Mouse (Mus musculus) kidney, embryonic 15.5 days (tissue): ENCODE data around the gene Myo18a. TPM values are rescaled to one million over a fixed set of nuclear protein-coding genes. Genes with fewer than 3 reads are reported as not detected.

Experiments
- ATAC-seq: fragments of 200-750 bp; cut with Nextera tagmentation; replicated peaks from 2 replicates; pipeline ENCODE4 v1.8.0; 2017; ENCODE audit warnings: moderate TSS enrichment; ENCODE audit not compliant: low FRiP score
- H3K27ac ChIP-seq: fragments of 300-500 bp; sonication (generic); 2 replicates; pipeline ENCODE4 v1.5.1; 2015; ENCODE audit warnings: mild to moderate bottlenecking, inconsistent platforms
- H3K27me3 ChIP-seq: fragments of 300-500 bp; sonication (generic); 2 replicates; pipeline ENCODE4 v1.6.1; 2015; ENCODE audit warnings: inconsistent platforms
- H3K36me3 ChIP-seq: fragments of 300-500 bp; sonication (generic); 2 replicates; pipeline ENCODE4 v1.6.1; 2015; ENCODE audit warnings: inconsistent platforms
- H3K4me1 ChIP-seq: fragments of 300-500 bp; sonication (generic); 2 replicates; pipeline ENCODE4 v1.6.1; 2015; ENCODE audit warnings: inconsistent platforms
- H3K4me2 ChIP-seq: fragments of 300-500 bp; sonication (generic); 2 replicates; pipeline ENCODE4 v1.6.1; 2015; ENCODE audit warnings: moderate library complexity, mild to moderate bottlenecking, inconsistent platforms
- H3K4me3 ChIP-seq: fragments of 300-500 bp; sonication (generic); replicated peaks from 2 replicates; pipeline ENCODE4 v1.5.1; 2015; ENCODE audit warnings: mild to moderate bottlenecking, inconsistent platforms
- H3K9ac ChIP-seq: fragments of 300-500 bp; sonication (generic); 2 replicates; pipeline ENCODE4 v1.6.1; 2015; ENCODE audit warnings: mild to moderate bottlenecking, inconsistent platforms
- H3K9me3 ChIP-seq: fragments of 300-500 bp; sonication (generic); replicated peaks from 2 replicates; pipeline ENCODE4 v1.6.1; 2016; ENCODE audit warnings: inconsistent platforms
- whole genome bisulfite sequencing: fragments of 180-500 bp; shearing (Covaris S2); methylation state at CpG from one replicate; pipeline ENCODE4 v1.1.7; 2015; ENCODE audit warnings: mixed read lengths; 5-methylcytosine and 5-hydroxymethylcytosine counted together
- polyA plus RNA-seq: library from polyadenylated mRNA; unstranded; fragments of >200 nt; fragmentation: Nextera tagmentation; extraction: Ambion mirVana; gene quantifications from 2 replicates; pipeline ENCODE4 v1.2.1, GENCODE M21; 2015

The Myo18a gene
- polyA plus RNA-seq, 1 experiment from 2014 or later: 31.8 TPM

DNA sequence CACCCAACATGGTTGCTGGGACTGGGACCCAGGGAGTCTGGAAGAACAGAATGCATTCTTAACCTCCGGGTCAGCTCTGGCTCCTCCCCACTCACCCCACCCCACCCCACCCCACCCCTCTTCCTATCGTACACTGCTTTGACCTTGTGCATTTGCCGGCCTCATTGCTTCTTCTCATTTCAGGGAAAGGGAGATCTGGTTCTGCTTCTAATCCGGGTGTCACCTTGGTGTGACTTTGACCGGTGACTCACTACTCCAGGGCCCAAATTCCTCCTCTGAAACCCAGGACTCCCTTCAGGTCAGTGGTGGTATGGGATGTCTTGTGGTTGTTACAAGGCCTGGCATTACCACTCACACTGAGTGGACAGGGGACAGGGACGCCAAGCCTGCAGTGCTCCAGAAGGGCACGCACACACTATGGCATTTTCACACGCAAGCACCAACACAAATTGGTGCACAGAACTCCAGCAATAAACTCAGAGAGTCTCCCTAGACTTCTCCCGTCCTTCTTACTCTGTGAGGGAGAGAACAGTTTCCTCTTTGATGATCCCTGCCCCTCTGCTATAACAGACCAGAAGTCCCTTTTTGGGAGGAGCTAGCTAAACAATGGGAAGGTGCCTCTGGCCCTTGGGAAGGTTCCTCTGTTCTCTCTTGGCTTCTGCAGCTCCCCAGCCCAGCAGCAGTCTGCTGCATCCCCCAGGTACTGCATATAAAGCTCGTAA, 121.6 kb downstream of the Myo18a start:
- H3K36me3 ChIP-seq: no peaks in the 10 kb centered on the region
- H3K9me3 ChIP-seq: no peaks in the 10 kb centered on the region
- H3K27ac ChIP-seq: no peak overlapping the region
- H3K4me2 ChIP-seq: no peak overlapping the region
- H3K4me3 ChIP-seq: no peak overlapping the region
- no peak for ATAC-seq
- H3K27me3 ChIP-seq: peaks cover 29% of the 10 kb centered on the region
- no peak overlapping the region for H3K9ac ChIP-seq
- 33% methylated on average over 10 of the region's 10 CpGs for WGBS
- H3K4me1 ChIP-seq: peaks cover 13% of the 10 kb centered on the region

DNA sequence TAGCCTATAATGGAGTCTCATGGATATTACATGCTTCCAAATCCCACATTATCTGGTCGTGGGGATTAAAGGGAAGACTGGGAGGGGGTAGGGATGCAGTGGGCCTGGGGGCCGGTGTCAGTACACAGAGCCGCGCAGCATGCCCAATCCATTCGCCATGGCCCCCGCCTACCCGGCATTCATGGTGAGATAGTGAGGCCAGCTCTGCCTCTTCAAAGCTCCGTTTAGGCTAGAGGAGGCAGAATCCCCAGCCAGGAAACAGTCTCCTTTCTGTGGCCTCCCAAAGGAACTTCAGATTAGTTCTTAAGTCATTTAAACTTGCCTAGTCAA, 122.2 kb downstream of the Myo18a start:
- Histone ChIP-seq H3K9ac (no peak overlapping the region), H3K27ac (no peak overlapping the region), H3K27me3 (peaks cover 29% of the 10 kb centered on the region), H3K36me3 (no peaks in the 10 kb centered on the region), H3K4me2 (no peak overlapping the region), H3K4me3 (no peak overlapping the region), H3K9me3 (no peaks in the 10 kb centered on the region), H3K4me1 (peaks cover 13% of the 10 kb centered on the region)
- 38% methylated on average over 8 of the region's 8 CpGs for WGBS
- no peak for ATAC-seq

DNA sequence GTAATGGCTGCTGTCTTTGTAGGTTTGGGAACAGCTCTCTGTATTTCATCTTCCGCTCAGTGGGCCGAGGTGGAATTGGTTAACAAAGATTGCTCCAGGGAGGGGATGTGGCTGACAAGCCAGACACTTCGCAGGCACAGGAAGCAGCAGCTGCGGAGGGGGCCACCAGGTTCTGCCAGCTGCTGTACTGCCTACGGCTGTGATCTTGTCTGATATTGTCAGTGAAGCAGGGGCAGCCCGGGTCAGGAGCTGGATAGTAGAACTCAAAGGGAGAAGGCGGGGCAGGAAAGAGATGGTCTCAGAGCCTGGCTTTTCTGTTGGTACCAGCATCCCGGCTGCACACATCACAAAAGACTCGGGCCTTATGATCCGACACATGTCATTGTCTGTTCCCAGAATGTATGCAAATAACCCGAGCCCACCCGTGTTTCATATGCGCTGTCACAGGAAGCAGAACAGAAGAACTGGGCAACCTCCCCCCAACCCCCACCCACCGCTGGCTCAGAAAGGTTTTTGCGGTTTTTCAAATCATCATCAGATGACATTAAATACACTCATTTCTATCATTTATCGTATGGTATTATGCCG, 124.4 kb downstream of the Myo18a start:
- Histone ChIP-seq H3K36me3 (no peaks in the 10 kb centered on the region), H3K4me1 (peaks cover 18% of the 10 kb centered on the region), H3K27me3 (peaks cover 36% of the 10 kb centered on the region), H3K27ac (no peak overlapping the region), H3K4me2 (no peak overlapping the region), H3K4me3 (no peak overlapping the region), H3K9me3 (no peaks in the 10 kb centered on the region), H3K9ac (no peak overlapping the region)
- ATAC-seq: no peak
- 50% methylated on average over 17 of the region's 17 CpGs for WGBS

DNA sequence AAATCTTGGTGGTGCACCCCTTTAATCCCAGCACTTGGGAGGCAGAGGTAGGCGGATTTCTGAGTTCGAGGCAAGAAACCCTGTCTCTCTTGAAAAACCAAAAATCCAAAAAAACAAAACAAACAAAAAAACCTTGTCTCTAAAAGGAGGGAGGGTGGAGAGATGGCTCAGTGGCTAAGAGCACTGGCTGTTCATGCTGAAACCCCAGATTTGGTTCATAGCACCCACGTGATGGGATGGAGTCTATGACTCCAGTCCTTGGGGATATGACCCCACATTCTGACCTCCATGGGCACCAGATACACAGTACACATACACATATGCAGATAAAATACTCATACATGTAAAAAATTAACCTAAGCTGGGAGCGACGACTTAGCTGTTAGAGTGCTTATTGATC, 125.8 kb downstream of the Myo18a start:
- peaks cover 30% of the 10 kb centered on the region for H3K4me1 ChIP-seq
- H3K4me2 ChIP-seq: no peak overlapping the region
- ATAC-seq: no peak
- H3K36me3 ChIP-seq: no peaks in the 10 kb centered on the region
- no peak overlapping the region for H3K27ac ChIP-seq
- H3K4me3 ChIP-seq: no peak overlapping the region
- no peaks in the 10 kb centered on the region for H3K9me3 ChIP-seq
- peaks cover 39% of the 10 kb centered on the region for H3K27me3 ChIP-seq
- H3K9ac ChIP-seq: no peak overlapping the region
- 80% methylated on average over 5 of the region's 5 CpGs for WGBS

DNA sequence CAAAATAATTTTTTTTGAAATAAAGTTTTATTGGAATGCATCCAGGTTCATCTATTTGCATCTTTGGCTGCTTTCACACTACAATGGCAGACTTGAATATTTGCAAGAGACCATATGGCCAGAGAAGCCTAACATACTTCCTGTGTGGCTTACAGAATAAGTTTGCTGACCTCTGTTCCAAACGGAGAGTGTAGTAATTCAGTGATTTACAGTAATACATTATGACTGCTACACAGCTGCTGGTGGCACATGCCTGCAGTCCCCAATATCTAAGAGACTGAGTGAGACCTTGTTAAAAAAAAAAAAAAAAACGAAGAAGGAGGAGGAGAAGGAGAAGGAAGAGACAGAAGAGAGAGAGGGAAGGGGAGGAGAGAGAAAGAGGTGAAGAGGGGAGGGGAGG, 126.4 kb downstream of the Myo18a start:
- Histone ChIP-seq H3K4me1 (peaks cover 31% of the 10 kb centered on the region), H3K9me3 (no peaks in the 10 kb centered on the region), H3K27ac (no peak overlapping the region), H3K4me3 (no peak overlapping the region), H3K27me3 (peaks cover 39% of the 10 kb centered on the region), H3K9ac (no peak overlapping the region), H3K36me3 (no peaks in the 10 kb centered on the region), H3K4me2 (no peak overlapping the region)
- 16% methylated on average over 1 of the region's 2 CpGs for WGBS
- ATAC-seq: no peak

DNA sequence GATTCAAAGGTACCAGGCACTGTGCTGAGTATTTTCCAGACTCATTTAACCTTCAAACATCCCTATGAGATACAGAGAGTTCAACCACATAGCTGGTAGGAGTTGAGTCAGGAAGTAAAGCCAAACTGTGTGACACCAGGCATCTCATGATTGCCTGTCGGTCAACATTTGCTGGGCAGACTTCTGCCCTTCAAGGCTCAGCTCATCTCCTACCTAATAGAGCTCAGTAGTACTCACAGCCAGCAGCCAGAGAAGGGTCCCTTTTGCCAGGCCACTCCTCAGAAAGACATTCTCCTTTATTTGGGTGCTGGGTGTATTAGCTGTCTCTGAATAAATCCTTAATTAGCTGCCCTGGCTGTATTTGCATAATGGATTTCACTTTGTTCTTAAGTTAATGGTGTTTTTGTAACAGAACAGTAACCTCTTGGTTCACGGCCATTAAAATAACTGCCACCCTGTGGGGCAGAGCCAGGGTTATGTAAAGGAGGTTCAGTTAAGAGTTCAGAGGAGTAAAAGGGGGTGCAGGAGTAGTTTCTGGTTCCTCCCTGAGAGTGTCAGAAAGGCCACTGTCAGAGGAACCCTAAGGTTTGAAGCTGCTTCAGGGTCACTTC, 127.7 kb downstream of the Myo18a start:
- Histone ChIP-seq H3K27me3 (peaks cover 41% of the 10 kb centered on the region), H3K9ac (no peak overlapping the region), H3K9me3 (no peaks in the 10 kb centered on the region), H3K4me1 (peaks cover 36% of the 10 kb centered on the region), H3K4me2 (no peak overlapping the region), H3K36me3 (no peaks in the 10 kb centered on the region), H3K4me3 (no peak overlapping the region), H3K27ac (no peak overlapping the region)
- WGBS: 38% methylated on average over 2 of the region's 2 CpGs
- ATAC-seq: no peak

DNA sequence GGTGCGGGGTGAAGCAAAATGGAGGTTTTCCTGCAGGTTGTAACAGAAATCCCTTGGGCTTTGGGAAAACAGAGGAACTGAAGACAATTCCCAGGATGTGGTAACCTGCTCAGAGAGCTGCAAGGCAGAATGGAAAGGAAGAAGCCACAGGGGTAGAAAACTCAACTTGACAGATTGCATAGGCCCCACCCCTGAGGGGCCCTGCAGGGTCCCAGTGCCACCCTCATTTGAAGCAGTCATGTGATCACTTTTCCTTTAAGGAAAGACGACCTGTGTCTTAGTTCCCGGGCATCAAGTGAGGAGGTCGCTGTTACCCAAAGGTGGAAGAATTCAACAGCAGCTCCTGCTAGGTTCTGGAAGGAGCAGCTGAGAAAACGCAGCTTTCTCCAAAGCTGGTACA, 129.8 kb downstream of the Myo18a start:
- Histone ChIP-seq H3K4me3 (peak overlapping the region; percentile 4; the same call in 1 of the 2 replicates), H3K27ac (peak overlapping the region; percentile 87; the same call in 1 of the 2 replicates)
- 13% methylated on average over 5 of the region's 5 CpGs for WGBS

DNA sequence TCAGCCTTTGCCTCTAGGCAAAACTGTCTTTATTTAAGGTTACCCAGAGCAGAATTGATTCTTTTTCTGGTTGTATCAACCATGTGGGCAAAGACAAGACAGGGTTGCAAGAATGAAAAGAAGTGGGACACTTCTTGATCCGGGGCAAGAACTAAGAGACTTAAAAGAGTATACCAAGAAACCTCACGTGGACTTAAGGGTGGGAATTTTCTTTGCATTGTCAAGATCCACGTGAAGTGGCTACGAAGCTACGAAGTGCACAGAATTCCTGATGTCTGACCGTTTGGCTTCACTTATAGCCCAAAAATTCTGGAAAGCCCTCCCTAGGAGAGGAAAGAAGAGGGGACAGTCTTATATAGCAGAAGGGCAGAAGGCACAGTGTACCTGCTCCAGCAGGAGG, 130.2 kb downstream of the Myo18a start:
- 30% methylated on average over 6 of the region's 6 CpGs for WGBS
- Histone ChIP-seq H3K4me2 (peak overlapping the region; percentile 40), H3K4me3 (peak overlapping the region; percentile 4; the same call in 1 of the 2 replicates), H3K4me1 (peaks cover 41% of the 10 kb centered on the region), H3K27me3 (peaks cover 45% of the 10 kb centered on the region), H3K27ac (peak overlapping the region; percentile 87), H3K36me3 (no peaks in the 10 kb centered on the region), H3K9me3 (no peaks in the 10 kb centered on the region), H3K9ac (no peak overlapping the region)
- ATAC-seq: no peak

More for the DNA sequence above, 129.8 kb downstream of the Myo18a start:
- ATAC-seq: no peak
- Histone ChIP-seq H3K36me3 (no peaks in the 10 kb centered on the region), H3K4me2 (peak overlapping the region; percentile 21; the same call in 1 of the 2 replicates), H3K9me3 (no peaks in the 10 kb centered on the region), H3K4me1 (peaks cover 41% of the 10 kb centered on the region), H3K27me3 (peaks cover 44% of the 10 kb centered on the region), H3K9ac (no peak overlapping the region)

DNA sequence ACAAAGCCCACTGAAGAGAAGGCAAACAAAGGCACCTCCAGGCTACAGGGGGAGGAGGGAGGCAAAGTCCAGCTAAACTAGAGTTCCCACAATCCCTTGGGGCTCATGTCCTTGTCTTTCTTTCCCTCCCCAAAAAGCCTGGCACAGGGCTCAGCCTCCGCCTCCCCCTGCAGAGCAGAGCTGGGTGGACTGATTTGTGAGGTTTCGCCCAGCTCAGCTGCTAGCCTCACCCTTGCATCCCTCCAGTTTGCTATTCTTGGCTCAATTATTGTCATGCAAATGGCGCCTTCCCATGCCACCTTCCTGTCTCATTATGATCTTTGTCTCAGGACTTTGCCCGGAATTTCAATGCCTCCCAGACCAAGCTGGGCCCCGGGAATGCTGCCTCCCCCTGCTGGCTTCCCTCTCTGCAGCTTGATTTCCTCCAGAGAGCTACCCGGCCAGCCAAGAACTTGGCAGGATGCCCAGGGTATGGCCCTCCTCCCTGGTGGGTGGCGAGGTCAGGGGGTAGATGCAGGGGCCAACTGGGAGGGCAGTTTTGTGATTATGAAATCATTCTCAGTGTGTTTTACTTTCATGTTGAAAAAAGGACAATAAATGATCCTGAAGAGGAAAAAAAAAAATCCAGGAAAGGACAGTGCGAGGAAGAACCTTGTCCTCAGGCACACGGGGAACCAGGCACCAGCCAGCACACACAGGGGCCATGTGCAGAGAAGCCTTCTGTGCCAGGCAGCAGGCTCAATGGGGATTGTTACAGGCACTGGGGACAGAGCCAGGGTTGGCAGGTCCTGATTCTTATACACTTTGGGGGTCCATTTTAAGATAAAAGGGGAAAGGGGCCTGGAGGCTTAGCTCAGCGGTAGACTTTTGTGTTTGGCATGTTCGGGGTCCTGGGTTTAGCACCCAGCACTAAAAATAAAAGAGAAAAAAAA, 131.0 kb downstream of the Myo18a start, which contains the start of gene Pipox:
Pipox (minus strand) TSS at position 310 of the 932 bp plus-strand sequence.
- Histone ChIP-seq H3K9me3 (no peaks in the 10 kb centered on the region), H3K9ac (no peak within 1 kb of the TSS), H3K36me3 (no peaks in the 10 kb centered on the region), H3K4me3 (peak within 1 kb of the TSS; percentile 4; the same call in 1 of the 2 replicates), H3K4me1 (peaks cover 41% of the 10 kb centered on the region), H3K27me3 (peaks cover 52% of the 10 kb centered on the region), H3K4me2 (peak within 1 kb of the TSS; percentile 40), H3K27ac (peak within 1 kb of the TSS; percentile 87)
- ATAC-seq: peak; percentile 83; the same call in 1 of the 2 replicates
- WGBS: 19% methylated on average over 11 of the region's 11 CpGs

DNA sequence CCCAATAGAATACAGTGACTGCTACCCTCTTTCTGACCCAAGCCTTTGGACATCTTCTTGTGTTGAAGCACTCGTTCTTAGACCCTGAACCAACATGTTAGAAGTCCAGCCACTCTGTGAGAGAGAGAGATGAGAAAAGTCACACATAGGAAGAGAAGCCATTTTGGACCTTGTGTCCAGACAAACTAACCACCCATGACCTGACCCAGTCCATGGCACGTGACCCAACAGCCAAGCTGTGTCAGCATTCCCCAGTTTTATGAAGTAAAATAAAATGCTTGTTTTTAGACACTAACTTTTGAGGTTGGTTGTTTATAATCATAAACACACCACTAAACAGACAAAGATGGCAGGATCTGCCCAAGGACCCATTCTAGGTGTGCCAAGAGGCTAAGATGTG, 131.9 kb downstream of the Myo18a start:
- H3K9me3 ChIP-seq: no peaks in the 10 kb centered on the region
- H3K9ac ChIP-seq: no peak overlapping the region
- no peak overlapping the region for H3K4me3 ChIP-seq
- ATAC-seq: no peak
- no peak overlapping the region for H3K4me2 ChIP-seq
- H3K27ac ChIP-seq: no peak overlapping the region
- no peaks in the 10 kb centered on the region for H3K36me3 ChIP-seq
- 79% methylated on average over 2 of the region's 2 CpGs for WGBS
- H3K27me3 ChIP-seq: peaks cover 53% of the 10 kb centered on the region
- H3K4me1 ChIP-seq: peaks cover 41% of the 10 kb centered on the region

DNA sequence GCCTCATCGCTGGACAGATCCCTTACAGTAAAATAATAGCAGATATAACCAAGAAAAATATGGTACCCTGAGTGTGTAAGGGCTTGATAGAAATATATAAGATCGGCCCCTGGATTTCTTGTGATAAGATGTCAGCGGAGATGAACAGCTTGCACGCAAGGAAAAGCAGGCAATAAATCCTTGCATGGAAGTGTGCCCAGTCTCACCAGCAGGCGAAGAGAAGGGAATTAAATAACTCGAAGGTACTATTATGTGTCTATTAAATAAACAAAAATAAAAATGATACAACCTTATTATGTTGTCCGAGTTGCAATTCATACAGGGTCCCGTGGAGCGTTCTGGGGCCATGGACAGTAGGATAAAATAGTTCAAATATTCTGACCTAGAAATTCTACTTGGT, 133.0 kb downstream of the Myo18a start:
- ATAC-seq: no peak
- Histone ChIP-seq H3K9ac (no peak overlapping the region), H3K4me3 (no peak overlapping the region), H3K27me3 (peaks cover 54% of the 10 kb centered on the region), H3K9me3 (no peaks in the 10 kb centered on the region), H3K36me3 (no peaks in the 10 kb centered on the region), H3K4me1 (peaks cover 37% of the 10 kb centered on the region), H3K27ac (no peak overlapping the region), H3K4me2 (no peak overlapping the region)
- WGBS: 51% methylated on average over 9 of the region's 9 CpGs
